Mouse (Mus musculus) urinary bladder, postnatal 10 days (tissue): Measurements from ENCODE around the gene Wfdc21.

Source experiments
- DNase-seq: peaks from one replicate; pipeline ENCODE4 v3.0.0; 2022; ENCODE audit warnings: low spot score

The Wfdc21 gene

DNA sequence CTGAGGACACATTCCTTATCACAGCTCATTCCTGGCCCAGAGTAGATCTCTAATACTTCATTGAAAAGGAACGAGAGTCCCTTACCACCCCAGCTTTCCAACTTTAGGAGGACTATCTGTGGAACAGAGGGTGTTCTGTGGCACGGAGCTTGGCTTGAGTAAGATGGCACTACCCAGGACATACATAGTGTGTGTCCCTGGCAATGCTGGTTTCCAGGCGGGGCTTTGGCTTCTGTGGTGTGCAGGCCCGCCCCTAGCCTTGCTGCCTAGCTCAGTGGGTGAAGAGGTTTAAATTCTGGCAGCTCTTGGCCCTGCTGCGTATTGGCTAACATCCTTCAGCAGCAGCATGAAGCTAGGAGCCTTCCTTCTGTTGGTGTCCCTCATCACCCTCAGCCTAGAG lies at the start of gene Wfdc21:
TSS of gene Wfdc21 (plus strand) at position 260 of the 400 bp plus-strand sequence.
- no peak for DNase-seq

DNA sequence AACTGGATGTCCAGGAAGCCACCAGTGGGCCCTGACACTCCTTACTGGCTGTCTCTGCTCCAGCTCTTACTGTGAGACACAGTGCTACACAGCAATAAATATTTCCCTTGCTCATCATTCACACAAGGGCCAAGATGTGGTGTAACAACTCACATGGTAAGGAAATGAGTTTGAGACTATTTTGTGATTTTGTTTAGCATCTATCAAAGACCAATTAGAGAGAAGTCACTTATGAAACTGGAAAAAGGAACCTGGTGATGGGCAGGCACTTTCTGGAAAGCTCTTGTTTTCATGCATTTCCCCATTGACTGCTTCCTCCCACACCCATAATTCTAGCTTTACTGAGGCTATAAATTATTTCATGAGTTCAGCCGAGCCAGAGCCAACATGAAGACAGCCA lies 43.0 kb upstream of the Wfdc21 start, which contains the start of gene Wfdc17:
TSS of gene Wfdc17 (plus strand) at position 287 of the 400 bp plus-strand sequence.
- DNase-seq, result no peak

DNA sequence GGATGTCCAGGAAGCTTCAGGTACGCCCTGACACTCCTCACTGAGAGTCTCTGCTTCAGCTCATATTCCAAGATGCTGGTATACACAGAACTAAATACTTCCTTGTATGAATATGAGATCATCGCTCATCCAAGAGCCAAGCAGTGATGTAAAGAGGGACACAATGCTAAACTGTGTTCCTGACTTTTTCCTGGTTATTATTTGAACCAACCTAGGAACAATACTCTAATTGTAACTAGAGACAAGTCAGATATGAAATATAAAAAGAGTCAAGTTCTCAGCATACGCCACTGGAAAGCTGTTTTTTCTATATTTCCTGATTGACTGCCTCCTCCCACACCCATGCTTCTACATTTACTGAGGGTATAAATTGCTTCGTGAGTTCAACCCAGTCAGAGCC lies 38.0 kb upstream of the Wfdc21 start, which contains the start of gene Wfdc18:
TSS of gene Wfdc18 (plus strand) at position 301 of the 400 bp plus-strand sequence.
- no peak for DNase-seq

DNA sequence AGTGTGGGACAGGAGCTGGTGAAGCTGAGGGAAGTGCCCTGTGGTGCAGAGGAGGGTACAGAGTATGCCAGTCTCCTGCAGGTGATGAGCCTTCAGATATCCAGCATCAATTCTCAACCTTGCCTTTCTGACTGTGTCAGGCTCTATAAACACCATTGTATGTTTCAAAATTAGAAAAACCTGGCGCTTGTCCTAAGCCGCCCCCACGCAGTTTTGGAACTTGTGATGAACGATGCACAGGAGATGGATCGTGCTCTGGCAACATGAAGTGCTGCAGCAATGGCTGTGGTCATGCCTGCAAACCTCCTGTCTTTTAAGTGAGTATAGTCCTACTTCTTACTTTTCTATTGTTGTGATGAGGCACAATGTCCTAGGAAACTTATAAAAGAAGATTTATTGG lies 37.1 kb upstream of the Wfdc21 start:
- DNase-seq, result no peak

DNA sequence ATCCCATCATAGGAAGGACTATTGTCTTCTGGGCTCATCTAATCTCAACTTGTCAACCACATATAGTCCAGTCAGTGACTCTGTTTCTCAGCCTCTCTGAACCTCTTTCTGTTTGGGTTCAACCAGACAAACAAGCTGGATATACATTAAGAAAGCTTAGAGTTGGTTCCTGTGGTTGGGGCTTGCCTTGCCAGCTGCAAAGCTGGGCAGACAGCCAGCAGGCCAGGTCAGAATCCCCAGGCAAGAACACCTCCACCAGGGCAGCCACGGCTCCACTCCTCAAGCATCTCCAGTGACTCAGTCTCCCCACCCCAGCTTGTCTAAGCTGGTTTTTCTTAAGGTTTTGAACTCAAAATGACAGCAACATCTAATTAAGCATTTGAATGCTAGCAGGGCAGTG lies 34.1 kb upstream of the Wfdc21 start:
- no peak for DNase-seq

DNA sequence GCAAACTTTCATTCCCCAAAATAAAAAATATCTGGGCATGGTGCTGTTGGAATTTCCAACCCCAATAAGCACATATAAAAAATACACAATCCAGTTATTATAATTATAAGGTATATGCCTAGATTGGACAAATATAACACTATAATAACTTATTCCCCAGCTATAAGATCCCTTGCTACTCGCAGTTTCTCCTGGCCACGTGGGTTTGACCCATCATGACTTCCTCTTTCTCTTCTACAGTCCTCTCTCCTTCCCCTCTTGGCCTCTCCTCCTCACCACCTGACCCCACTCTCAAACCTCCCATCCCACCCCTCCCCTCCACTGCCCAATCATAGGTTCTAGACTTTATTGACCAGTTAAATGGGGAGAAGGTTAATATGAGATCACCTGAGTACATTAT lies 32.8 kb upstream of the Wfdc21 start:
- DNase-seq, result no peak

DNA sequence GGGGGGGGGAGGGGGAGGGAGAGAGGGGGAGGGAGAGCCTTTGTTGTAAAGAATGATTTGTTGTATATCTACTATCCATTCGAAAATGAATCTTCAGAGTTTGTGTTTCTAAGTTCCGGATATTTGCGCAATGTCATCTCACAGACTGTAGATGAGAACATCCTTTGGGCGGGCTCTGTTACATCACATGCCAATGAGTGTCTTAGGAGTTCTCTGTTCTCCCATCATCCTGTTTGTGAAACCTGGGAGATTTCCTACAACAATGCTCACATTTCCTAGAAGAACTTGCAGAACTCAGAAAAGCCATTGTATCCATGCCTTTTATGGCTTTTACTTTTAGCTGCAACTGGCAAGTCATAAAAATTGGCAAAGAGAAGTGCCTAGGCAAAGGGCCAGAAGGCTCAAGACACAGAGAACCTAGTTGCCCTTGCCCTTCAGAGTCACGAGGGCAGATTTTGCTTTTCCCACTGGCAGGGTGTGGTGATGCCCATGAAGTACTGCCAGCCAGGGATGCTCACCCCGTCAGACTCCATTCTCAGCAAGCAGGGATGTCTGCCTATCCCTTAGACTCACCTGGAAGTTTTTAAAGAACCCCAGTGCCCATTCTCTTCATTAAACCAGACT lies 29.6 kb upstream of the Wfdc21 start:
- no peak for DNase-seq

DNA sequence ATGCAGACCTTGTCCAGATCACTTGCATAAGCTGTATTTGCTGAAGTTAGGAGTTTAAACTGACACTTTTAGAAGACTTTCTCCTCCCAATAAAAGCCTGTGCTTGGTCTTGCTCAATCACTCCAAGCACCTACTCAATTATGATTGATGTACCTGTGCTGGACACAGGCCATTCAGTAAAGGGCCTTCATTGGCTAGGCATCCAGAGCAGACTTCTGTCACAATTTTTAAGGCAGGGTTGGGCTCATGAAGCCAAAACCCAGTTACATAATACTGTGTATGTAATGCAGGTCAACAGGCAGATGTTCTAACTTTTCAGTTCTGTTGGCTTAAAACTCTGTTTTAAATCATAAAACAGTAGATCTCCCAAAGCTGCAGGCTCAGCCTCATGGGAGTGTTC lies 26.0 kb upstream of the Wfdc21 start:
- DNase-seq, result no peak

DNA sequence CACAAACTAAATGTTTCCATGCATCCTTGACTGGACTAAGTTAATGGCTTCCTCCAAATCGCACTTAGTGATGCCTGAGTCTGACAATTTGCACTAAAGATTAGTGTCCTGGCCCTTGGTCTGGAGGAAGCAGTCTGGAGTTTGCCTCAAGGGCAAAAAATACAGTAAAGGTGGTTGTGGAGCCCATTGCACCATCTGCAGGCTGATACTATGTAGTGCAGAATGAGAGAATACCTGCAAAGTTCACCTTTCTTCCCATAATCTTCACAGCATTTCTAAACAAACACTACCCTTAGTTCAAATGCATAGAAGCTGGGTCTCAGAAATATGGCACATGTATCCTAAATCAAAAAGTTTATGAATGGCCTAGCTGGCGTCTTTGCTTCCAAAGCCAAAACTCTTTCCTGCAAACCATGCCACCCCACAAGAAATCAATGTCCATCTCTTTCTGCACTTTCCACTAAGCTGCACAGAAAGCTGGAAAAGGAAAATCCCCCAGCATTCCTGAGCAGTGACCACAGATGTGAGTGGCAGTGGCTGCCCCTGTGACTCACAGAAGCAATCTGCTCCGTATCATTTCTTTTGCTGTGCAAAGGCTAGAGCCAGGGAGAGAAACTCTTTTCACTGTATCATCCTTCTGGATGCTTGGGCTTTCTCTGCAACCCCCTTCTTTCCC lies 17.8 kb upstream of the Wfdc21 start:
- DNase-seq, result no peak

DNA sequence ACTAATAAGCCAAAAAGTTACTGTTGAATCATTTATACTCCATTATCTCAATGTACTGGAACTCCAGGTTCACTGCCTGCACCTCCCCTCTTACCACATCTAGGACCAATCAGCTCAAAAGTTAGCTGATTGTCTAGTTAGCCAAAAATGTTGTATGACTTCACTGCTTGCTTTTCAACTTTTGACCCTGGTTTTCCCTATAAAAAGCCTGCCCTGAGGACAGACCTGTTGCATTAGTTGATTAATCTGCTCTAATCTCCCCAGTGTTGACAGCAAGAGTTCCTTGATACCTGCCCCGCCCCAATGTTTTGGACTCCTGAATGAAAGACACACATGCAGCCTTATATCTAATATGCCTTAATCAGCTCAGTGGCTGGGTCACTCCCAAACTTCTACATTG lies 15.6 kb upstream of the Wfdc21 start:
- DNase-seq, result no peak

DNA sequence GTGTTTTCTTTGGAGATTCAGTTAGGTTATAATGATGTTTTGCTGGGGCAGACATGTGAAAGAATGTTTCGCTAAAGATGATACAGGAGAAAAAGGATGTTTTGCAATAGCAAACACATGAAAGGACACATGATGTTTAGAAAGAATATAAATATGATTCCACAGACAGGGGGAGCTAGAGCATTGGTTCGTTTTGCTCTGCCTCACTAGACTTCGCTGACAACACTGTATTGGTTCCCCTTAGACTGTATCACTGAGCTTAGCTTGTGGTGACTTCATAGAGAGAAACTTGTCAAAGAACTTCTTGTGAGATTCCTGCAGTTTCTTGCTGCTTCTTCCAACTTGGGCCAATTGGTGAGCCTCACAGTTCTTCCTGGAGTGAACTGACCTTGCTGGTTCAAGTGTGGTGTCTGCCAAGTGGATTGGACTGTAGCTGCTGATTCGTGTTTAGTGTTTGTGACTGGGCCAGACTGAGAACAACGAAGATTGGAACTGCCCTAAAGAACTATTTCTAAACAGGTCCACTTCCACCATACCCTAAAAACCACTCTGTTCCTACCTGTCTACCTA lies 13.6 kb upstream of the Wfdc21 start:
- no peak for DNase-seq

DNA sequence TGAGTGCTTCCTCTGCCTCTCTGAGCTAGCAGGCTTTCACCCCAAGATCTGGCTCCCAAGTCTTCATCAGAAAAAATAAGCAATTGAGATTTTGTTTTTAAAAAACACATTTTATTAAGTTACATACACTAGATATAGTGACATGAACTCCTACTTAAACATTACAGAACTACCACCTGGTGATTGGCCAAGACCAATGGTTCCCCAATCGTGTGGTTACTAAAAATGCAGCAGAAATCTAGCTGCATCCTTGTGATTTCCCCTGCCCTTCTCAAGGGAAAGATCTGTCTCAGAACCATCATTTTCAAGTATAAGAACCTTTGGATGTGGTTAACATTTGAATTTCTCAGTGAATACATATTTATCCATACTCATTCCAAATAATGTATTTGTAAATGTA lies 12.5 kb upstream of the Wfdc21 start:
- no peak for DNase-seq

DNA sequence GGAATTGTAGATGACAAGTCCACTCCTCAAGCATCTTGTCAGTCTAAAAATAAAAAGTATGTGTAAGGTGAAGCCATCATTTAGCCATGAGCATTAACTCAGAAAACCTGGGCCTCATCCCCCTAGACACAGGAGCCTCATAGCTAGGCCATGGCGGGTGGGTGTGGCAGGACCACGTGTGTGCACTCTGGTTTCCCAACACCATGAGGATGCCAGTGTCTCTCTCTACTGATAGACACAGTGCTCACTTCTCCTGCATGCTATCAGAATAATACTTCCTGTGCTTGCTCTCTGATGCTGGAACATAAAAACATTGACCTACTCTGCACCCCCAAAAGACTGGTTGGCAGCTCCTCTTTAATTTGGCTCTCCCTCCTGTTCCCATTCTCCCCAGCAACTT lies 10.9 kb upstream of the Wfdc21 start:
- DNase-seq, result no peak

DNA sequence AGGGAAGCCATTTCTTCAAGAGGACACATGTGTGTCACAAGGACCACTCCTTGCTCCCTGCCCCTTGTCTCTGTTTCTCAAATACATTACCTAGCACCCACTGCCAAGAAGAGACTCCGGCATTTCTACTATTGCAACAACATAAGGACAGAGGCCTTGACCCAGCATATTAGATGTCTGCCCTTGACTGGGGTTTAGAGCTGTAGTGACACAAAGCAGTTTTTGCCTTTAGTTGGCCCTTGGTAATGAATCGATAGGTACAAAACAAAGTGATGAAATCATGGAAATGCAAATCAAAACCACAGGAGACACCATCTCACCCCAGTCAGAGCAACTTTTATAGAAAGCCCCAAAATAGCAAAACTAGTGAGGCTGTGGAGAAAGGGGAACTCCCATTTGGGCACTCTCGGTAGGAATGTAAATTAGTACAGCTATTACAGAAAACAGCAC lies 9.6 kb upstream of the Wfdc21 start:
- no peak for DNase-seq

DNA sequence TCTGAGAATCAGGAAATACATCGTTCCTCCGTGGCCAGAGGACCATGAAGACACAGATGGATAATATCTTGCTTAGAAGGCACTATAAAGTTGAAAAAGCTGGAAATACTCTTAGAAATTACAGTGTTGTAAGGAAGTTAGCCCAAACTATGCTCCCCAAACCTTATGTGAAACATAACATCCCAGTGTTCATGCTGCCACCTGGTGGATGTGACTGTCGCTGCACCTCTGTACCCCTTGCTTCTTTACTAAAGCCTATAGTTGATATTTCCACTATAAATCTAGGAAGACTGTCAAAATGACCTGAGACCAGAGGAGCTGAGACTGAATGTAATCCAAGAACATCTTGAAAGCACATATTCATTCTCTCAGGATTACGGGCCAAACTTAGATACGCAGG lies 7.5 kb upstream of the Wfdc21 start:
- peak; percentile 31 for DNase-seq

DNA sequence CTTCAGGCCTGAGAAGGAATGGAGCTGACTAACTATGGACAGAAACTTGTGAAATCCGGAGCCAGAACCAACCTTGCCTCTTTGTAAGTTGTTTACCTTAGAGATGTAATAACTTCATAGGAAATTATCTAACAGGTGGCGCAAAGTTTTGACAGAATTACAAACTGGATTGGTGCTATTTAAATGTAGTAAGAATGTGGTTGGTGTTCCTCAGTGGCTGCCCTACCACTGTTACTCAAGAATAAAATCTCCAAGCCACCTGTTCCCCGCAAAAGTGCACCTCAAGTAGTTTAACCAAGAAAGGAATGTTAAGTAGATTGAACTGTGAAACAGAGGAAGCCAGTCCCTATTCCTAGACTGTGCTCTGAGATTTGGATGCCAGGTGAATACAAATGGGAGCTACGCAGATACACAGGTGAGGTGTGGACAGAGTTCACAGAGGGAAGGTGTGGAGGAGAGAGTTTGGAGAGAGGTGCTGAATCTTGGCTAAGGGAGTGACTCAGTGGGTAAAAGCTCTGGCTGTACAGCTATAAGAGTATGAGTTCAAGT lies 6.2 kb upstream of the Wfdc21 start:
- DNase-seq, result no peak

DNA sequence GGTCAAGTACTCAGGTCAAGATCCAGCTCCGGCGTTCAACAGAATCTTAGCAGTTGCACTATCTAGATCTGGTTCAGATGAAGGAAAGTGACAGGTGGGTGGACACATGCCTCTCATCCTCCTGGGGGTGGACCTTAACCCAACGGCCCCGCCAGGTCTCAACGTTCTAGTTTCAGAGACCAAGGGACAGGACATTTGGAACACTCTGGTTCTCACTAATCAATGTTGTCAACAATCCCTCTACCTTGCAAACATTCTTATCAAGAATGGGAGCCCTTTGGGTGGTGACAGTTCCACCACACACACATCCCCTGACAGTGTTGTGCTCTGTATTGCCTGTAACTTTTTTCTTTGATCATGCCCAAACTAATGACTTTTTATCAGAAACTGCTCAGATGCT lies 4.9 kb upstream of the Wfdc21 start:
- DNase-seq, result no peak

DNA sequence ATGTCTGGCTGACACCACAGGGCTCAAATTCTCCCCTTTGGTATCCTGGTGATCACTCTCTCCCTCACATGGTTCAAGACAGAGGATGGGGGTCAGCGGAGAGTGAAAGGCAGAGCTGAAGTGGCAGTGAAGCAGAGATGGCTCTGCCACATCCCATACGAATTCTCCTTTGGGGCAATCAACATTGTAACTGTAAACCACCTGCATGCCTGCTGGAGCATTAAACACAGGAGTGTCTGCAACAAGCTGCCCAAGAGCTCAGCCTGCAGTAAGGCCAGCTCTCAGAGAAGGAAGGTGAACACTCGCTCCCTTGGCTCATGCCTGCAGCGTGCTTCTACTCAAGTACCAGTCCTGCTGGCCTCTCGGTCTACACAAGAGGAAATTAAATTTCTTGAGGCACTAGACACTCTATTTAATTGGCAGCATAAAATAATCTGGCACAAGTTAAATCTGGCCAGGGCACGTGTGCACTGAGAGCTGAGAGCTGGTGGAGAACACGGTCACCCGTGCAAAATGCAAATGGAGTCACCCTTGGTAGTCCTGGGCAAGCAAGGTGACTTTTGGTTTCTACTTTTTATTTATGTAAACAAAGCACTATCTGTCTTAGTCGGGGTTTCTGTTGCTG lies 3.9 kb upstream of the Wfdc21 start:
- no peak for DNase-seq

DNA sequence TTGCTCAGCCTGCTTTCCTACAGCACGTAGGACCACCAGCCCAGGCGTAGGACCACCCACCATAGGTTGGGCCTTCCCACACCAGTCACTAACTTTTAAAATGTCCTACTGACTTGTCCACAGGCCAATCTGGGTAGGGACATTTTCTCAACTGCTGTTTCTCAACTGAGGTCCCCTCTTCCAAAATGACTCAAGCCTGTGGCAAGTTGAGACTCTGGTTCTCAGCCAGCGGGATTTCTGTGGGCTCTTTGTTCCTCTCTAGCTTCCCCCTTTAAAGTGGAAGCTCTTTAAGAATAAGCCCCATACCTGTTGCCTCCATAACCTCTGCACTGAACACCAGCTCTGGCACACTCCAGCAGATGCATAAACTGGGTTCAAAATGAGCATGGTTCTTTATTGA lies 3.2 kb upstream of the Wfdc21 start:
- DNase-seq, result no peak

DNA sequence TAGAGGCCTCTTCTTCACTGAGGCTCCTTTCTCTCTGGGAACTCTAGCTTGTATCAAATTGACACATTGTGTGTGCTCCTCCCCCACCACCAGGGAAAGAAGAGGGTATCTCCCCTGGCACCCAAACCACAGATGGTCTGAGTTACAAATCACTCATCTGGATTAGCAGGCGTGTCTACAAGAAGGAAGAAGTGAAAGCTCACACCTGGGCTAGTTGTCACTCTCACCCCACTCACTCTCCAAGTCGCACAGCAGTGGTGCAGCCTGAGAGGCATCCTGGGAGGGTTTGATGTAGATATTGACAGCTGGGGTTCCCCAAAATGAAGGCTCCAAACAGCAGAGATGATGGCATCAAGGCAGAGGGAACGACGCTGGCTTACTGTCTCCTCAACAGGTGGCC lies 588 bp upstream of the Wfdc21 start:
- no peak for DNase-seq

DNA sequence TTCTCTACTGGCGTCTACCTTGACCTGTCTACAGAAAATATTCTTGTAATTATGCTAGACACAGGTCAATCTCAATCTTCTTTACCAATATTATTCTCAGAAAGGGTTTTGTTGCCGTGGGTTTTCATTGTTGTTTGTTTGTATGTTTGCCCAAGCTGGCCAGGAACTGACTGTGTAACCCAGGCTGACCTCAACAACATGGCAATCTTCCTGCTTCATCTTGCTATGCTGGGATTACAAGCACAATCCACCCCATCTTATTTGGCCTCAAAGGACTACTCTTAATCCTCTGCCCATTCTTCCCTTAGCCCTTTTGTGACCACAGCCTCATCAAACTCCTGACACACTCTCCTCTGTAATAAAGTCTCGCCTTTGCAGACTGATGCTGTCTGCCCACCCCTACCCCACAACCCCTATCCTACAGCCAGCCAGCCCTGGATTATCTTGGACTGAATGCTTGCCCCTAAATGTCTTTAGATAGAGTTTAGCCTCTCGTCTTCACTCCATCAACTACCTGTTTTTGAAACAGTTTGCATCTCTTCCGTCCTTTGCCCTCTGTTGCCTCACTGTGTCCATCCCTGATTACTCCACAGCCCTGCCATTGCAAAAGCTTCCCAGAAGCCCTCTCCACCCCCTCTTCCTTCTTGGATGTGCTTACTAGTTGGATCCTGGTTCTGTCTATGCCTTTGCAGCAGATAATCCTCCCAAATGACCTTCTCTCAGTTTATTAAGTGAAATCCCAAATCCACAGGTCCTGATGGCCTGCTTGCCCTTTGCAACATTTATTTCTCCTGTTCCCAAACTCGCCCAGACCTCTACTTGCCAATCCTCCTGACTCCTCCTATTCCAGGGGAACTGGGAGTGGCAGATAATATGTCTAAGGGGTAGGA lies 881 bp downstream of the Wfdc21 start:
- DNase-seq, result no peak
